ENCODE assay signal across 8 mouse cellular contexts in the genomic region with DNA sequence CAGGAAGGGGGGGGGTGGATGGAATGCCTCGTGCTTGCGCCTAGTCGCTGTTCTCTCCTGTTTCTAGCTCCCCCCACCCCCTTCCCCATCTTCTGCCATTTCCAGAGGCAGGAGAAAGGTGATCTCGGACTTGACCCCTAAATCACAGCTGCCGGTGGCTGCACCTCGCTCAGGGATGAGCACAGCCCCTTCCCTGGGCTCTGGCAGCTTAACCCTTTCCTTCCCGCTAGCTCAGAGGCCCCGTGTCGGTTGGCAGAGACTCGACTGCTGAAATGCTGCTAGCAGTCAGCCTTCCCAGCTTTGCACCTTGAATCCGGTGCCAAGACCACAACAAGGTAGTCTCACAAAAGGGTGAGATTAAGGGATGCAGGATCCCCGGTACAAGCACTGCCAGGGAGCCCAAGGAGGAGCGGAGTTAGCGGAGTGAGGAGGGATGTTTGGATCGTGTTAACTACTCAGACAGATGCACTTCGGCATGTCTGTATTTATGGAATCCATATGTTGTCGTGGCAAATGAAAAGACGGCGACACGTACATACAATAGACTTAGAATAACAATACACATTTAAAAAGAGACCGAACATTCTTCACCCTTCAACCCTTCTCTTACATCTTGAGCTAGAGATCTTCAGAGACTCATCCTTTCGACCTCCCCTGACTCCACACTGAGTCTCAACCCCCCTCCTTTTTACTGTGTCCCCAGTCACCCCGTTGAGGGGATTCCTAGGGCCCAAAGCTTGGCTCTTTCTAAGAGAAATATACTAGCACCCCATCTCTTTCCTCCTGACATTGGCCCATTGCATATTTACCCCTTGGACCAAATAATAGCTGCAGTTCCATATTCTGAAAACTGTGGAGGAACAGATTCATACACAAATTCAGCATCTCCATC.
DNase-seq lines count a peak whose midpoint lies in the region; ATAC-seq lines count a peak whose summit lies in the region.

No protein-coding gene starts in this region.

- ATAC-seq in heart, embryonic 14.5 days (ENCODE audit: insufficient number of reproducible peaks, insufficient read depth, low FRiP score, low read depth), result no peak
- ATAC-seq in hindbrain, embryonic 12.5 days (ENCODE audit: low FRiP score), result peak; percentile 39; the same call in 1 of the 2 replicates
- peak; percentile 34; the same call in 1 of the 2 replicates for ATAC-seq in midbrain, embryonic 15.5 days (replicated peaks)

- H3K9ac ChIP-seq in heart, embryonic 14.5 days (ENCODE audit: low read length), result no peak overlapping the region
- peak overlapping the region; percentile 56 for H3K9ac ChIP-seq in hindbrain, embryonic 12.5 days
- H3K9ac ChIP-seq in midbrain, embryonic 15.5 days, result peak overlapping the region; percentile 49

- H3K4me3 ChIP-seq in heart, embryonic 14.5 days (ENCODE audit: control insufficient read depth in 1 of 2, insufficient read depth in 1 of 2, low read depth in 1 of 2, low read length in 2 of 2), result peak overlapping the region in 1 of 2 experiments; percentile 1; a peak in 1 of 4 replicates
- peak overlapping the region; percentile 22 for H3K4me3 ChIP-seq in hindbrain, embryonic 12.5 days
- peak overlapping the region; percentile 26 for H3K4me3 ChIP-seq in midbrain, embryonic 15.5 days

- no peaks in the 10 kb centered on the region for H3K36me3 ChIP-seq in heart, embryonic 14.5 days (ENCODE audit: control insufficient read depth, insufficient read depth, low read length)
- no peaks in the 10 kb centered on the region for H3K36me3 ChIP-seq in hindbrain, embryonic 12.5 days
- no peaks in the 10 kb centered on the region for H3K36me3 ChIP-seq in midbrain, embryonic 15.5 days (replicated peaks)

- no peak overlapping the region for H3K27ac ChIP-seq in heart, embryonic 14.5 days (replicated peaks in 1 of 2; ENCODE audit: control insufficient read depth in 1 of 2, insufficient read depth in 1 of 2, low read depth in 2 of 2, low read length in 2 of 2)
- H3K27ac ChIP-seq in hindbrain, embryonic 12.5 days, result peak overlapping the region; percentile 86
- peak overlapping the region; percentile 81 for H3K27ac ChIP-seq in midbrain, embryonic 15.5 days

- H3K27me3 ChIP-seq in heart, embryonic 14.5 days (ENCODE audit: control insufficient read depth, insufficient read depth, low read length), result peaks cover 68% of the 10 kb centered on the region
- peaks cover 49% of the 10 kb centered on the region for H3K27me3 ChIP-seq in hindbrain, embryonic 12.5 days
- 0 out of 2 replicates have a peak, but pooled peaks cover 6% of the 10 kb centered on the region for H3K27me3 ChIP-seq in midbrain, embryonic 15.5 days (replicated peaks)

- WGBS in heart, embryonic 14.5 days, result 8% methylated on average over 23 of the region's 23 CpGs
- under 1% methylated on average over 23 of the region's 23 CpGs for WGBS in hindbrain, embryonic 12.5 days
- WGBS in midbrain, embryonic 15.5 days, result 3% methylated on average over 23 of the region's 23 CpGs

- intact Hi-C loops in gastrocnemius, postnatal 14 days (cut with DNase I; ENCODE audit: low total_unique reads), result no loop called here

- peak overlapping the region; percentile 28 for H3K4me2 ChIP-seq in heart, embryonic 14.5 days (ENCODE audit: low read length)
- peak overlapping the region; percentile 55 for H3K4me2 ChIP-seq in hindbrain, embryonic 12.5 days (replicated peaks)
- peak overlapping the region; percentile 50 for H3K4me2 ChIP-seq in midbrain, embryonic 15.5 days

- H3K4me1 ChIP-seq in heart, embryonic 14.5 days (ENCODE audit: control insufficient read depth in 2 of 2, insufficient read depth in 2 of 2, low read length in 2 of 2), result peaks cover 17 to 32% of the 10 kb centered on the region in 2 experiments; a peak in 3 of 4 replicates
- H3K4me1 ChIP-seq in hindbrain, embryonic 12.5 days, result peaks cover 54% of the 10 kb centered on the region
- H3K4me1 ChIP-seq in midbrain, embryonic 15.5 days, result peaks cover 46% of the 10 kb centered on the region

- H3K9me3 ChIP-seq in heart, embryonic 14.5 days (ENCODE audit: control insufficient read depth, low read length), result no peaks in the 10 kb centered on the region
- H3K9me3 ChIP-seq in hindbrain, embryonic 12.5 days (replicated peaks), result no peaks in the 10 kb centered on the region
- no peaks in the 10 kb centered on the region for H3K9me3 ChIP-seq in midbrain, embryonic 15.5 days

- DNase-seq in heart, adult 18-20 months, result no peak
- peak; percentile 87 for DNase-seq in embryo, embryonic 10 days (ENCODE audit: low spot score)
- DNase-seq in thymus, postnatal 10 days (ENCODE audit: low spot score in 2 of 2), result no peak
- no peak for DNase-seq in gastrocnemius, postnatal 14 days
- no peak for DNase-seq in gastrocnemius, postnatal 25 days

Comparison
In these comparisons a context has a peak if more than half of its experiments do, and no peak if none do; other contexts are left out.
1. H3K27ac ChIP-seq: peak in hindbrain, embryonic 12.5 days (single experiment) and midbrain, embryonic 15.5 days (single experiment); none in heart, embryonic 14.5 days (0 of 2).
2. Peak in every context shown above with its lines, with median percentiles within 50 percentile points of each other: H3K4me2 ChIP-seq.